Mouse (Mus musculus) spleen, adult 2 months (tissue): ENCODE measurements at regions not wholly inside any gene's neighbourhood (a gene's known extent, or its start where the extent isn't known, plus 50 kb on each side); places are given as distances from the start of the nearest gene placed in this dataset.

ENCODE experiments used
- CTCF ChIP-seq: fragments of 200-500 bp; IDR thresholded peaks from 2 replicates; pipeline ENCODE4 v1.5.1; 2011; ENCODE audit warnings: mild to moderate bottlenecking, inconsistent platforms; ENCODE audit not compliant: insufficient read depth, insufficient read length, insufficient replicate concordance; ENCODE audit errors: extremely low read depth
- POLR2A ChIP-seq: fragments of 200-500 bp; IDR thresholded peaks from 2 replicates; pipeline ENCODE4 v1.6.1; 2011; ENCODE audit warnings: low read depth, low read length, inconsistent platforms

DNA sequence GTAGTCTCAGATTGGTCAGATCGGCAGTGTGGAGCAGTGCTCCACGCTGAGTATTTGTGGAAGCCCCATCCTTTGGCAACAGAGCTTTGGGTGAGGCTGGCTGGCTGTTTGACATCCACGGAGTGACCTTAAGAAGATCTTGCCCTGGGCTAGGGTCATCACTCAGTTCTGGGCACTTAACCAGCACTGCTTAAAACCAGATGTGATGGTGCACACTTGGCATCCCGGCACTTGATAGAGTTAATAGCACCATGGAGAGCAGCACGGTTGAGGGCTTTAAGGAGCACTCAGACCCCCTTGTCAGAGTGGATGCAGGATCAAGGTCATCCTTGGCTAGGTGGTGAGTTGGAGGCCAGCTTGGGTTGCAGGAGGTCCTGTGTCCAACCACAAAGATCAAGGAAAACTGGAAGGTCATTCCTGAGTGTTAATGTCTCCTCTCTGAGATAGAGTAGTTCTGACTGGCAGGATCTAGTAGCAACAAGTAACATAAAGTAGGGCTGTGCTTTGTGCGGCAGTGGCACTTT, 70.2 kb upstream of the Mrps10 start:
- TF ChIP-seq CTCF (no peak), POLR2A (no peak)
